Mouse (Mus musculus): Measurements from ENCODE around the gene Psmd13.

- no peak for TF ChIP-seq CTCF (IDR thresholded peaks at IDR 0.05; ENCODE audit: extremely low read depth, insufficient read depth, insufficient read length, insufficient replicate concordance)
- TF ChIP-seq POLR2A (IDR thresholded peaks at IDR 0.05; ENCODE audit: low read depth, low read length), result no peak
Measured at GRCm38 (mm10) chr7:140894611-140895010, 12.8 kb downstream of the Psmd13 start.
